Mouse (Mus musculus): Measurements from ENCODE around the gene Fiz1.
A peak's percentile ranks its signal among the peaks of the same experiment; 100 is the strongest.

The Fiz1 gene

DNA sequence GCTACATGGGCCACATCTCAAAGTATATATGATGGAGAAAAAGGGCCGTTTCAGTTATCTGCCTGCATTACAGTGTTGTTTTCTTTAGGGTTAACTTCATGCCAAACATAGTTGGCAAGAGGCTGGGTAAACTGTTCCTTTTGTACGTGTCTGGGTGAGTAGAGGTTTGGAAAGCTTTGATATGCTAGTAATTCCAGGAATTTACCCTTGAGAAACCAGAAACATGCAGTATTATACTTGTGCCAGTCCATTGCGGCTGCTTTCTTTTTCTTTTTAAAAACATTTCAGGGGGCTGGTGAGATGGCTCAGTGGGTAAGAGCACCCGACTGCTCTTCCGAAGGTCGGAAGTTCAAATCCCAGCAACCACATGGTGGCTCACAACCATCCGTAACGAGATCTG is 17.6 kb downstream of the Fiz1 start:
- no peak for DNase-seq

DNA sequence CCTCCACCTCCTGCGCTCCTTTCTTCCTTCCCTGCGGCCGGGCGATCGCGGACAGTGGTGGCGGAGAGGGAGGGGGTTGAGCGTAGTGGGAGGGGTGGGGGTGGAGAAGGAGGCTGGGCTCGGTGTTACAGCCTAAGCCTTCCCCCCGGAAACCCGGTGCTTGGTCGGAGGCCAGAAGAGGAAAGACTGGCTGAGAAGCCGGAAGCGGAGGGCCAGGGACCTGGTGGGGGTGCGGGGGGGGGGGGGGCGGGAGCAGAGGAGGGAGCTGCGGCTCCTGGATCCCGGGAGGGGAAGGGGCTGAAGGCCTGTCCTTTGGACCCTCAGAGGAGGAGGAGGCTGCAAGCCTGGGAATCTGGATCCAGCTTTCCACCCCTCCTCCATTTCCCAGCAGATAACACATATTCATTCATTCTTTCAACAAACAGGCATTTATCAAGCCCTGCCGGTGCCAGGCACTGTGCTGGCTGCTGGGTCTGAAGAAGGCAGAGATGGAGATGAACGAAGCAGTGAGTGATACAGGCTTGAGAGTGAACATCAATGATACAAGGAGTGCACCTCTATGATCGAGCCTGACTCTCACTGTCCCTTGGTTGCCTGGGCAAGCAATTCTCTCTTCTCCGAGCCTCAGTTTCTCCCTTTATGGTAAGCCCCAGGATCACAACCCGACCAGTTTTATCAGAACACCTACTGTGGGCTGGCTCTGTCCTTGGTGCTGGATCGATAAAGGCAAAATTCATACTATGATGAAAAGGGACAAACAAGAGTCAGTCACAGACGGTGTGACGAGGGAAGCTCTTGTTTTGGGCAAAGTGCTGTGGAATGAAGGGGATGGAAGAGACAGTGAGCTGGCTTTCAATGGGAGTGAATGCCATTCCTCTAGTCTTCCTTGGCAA is 18.2 kb downstream of the Fiz1 start, which contains the start of gene Zfp579:
TSS of gene Zfp579 (minus strand) at position 156 of the 893 bp plus-strand sequence.
- peak; percentile 95 for DNase-seq

DNA sequence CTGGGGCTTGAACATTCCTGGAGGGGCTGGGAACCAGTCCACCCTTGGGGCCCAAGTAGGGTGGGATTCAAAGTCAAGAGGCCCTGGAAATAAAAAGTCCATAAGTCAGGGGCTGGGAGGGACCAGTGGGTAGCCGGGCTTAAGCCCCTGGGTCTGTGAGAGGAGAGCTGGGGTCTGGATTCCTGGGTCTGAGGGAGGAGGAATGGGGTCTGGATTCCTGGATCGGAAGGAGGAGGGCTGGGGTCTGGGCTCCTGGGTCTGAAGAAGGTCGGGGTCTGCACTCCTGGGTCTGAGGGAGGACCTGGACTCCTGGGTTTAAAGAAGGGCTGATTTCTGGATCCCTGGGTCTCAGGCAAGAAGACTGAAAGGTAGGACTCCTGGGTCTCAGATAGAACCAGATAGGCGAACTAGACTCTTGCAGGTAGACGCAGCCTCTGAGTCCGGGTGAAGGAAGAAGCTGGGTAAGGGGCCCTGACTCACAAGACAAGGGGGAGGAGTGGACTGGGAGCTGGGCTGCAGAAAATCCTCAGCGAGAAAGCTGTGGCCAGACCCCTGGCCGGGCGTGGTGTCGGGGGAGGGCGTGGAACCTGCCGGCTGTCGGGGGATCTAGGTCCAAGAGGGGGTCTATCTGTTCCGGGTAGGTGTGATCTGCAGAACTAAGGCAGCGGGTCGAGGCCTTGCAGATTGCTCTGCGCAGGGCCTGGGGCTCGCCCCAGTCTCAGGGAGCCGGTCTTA is 19.1 kb downstream of the Fiz1 start:
- no peak for DNase-seq

GRCm38 (mm10) chr7:4993999-4994788 is 20.3 kb downstream of the Fiz1 start:
- peak; percentile 47 to 55 for DNase-seq

DNA sequence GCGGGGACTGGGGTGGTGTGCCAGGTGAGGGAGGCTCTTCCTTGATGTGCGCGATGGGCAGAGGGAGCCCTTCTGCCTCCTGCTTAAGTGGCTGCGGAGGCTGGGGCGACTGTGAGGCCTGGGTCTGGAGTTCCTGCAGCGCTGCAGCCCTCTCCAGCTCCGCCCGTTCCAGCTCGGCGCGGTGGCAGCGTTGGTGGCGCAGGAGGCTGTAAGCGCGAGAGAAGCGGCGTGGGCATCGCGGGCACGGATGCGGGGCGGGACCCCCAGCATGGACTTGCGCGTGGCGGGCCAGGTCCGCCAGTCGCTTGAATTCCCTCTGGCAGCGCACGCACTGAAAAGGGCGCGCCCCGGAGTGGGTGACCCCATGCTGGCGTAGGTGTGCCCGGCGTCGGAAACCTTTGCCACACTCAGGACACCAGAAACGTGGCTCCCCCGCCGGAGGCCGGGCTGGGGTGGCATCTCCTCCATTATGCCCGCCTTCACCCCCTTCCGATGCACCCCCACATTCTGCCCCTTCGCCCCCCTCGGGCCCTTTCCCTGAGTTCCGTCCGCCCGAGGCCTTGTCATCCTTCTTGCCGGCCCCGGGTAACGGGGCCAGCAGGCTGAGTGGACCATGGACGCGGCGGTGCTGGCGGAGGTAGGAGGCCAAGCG is 21.0 kb downstream of the Fiz1 start:
- DNase-seq = peak; percentile 25 to 33

DNA sequence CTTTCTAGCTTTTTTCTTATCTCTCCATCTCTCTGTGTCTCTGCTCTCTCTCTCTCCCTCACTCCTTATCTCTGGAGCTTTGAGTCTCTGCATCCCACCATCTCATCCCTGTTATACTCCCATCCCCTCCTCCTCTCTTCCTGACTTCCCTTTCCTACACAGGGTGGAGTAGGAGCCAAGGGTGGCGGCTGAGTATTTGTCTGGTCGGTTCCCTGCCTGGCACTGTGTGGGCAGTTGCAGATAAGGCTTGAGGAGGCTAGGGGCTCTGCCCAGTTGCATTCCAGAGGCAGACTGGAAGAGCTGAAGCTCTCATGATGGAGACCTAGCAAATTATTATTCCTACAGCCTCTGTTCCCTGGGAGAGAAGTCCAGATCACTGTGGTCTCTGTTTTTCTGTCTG is 26.2 kb downstream of the Fiz1 start:
- no peak for DNase-seq

GRCm38 (mm10) chr7:4976832-4977231 is 37.7 kb downstream of the Fiz1 start:
- DNase-seq = no peak

- no peak for DNase-seq
Measured at GRCm38 (mm10) chr7:4975455-4975854, 39.0 kb downstream of the Fiz1 start.

GRCm38 (mm10) chr7:4972321-4973047 is 42.0 kb downstream of the Fiz1 start:
- DNase-seq = no peak

GRCm38 (mm10) chr7:4971710-4972109 is 42.8 kb downstream of the Fiz1 start:
- DNase-seq = no peak

DNA sequence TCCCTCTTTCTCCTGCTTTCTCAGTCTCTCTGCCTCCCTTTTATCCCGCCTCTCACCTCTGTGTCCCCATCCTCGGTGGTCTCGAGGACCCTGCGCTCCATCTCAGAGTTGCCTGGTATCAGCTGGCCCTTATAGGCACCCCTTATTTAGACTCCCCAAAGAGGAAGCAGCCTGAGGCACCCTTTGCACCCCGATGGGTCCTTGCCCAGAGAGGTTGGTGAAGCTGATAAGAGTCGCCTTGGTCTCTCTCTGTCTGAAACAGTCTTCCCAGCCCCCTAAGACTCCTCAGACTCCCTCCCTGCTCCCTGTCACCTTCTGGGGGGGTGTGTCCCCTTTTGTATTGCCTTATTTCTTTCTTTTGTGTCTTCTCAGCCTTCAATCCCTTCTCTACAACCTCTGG is 43.4 kb downstream of the Fiz1 start, which contains the start of gene Sbk3:
TSS of gene Sbk3 (minus strand) at position 101 of the 400 bp plus-strand sequence.
- no peak for DNase-seq

- DNase-seq = no peak
Measured at GRCm38 (mm10) chr7:4964988-4965387, 49.5 kb downstream of the Fiz1 start.

GRCm38 (mm10) chr7:4964272-4964671 is 50.2 kb downstream of the Fiz1 start, which contains the start of gene Sbk2:
TSS of gene Sbk2 (minus strand) at chr7:4964406.
- DNase-seq = peak; percentile 31 to 40

GRCm38 (mm10) chr7:4963527-4963926 is 51.0 kb downstream of the Fiz1 start:
- DNase-seq = no peak

DNA sequence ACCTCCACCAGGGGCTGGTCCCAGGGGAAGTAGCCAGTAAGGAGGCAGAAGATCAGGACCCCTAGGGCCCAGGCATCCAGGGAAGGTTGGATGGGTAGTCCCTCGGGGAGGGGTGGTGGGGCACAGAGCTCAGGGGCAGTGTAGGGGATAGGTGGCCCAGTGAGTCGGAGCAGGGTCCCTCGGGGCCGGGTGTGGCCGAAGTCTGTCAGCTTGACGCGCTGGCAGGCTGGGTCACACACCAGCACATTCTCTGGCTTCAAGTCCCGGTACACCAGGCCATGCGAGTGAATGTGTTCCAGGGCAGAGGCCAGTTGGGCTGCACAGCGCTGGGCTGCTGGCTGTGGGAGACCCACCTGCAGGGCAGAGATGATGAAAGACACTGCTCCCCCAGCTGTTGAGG is 57.1 kb downstream of the Fiz1 start:
- DNase-seq = no peak

Data from cerebellum, adult 18-20 months (tissue).